Mouse (Mus musculus): ENCODE data around the gene Gm5662.
"Not testable (repeated sequence)": the region's sequence is repeated elsewhere in the genome, so short reads cannot be mapped to it uniquely, and the experiment has no call there.

GRCm38 (mm10) chr12:88323926-88324325 lies 49.6 kb upstream of the Gm5662 start, which contains the start of gene Gm5039:
- TF ChIP-seq CTCF (IDR thresholded peaks at IDR 0.05; ENCODE audit: control insufficient read depth, insufficient read depth, low read length); POLR2A (IDR thresholded peaks at IDR 0.05; ENCODE audit: borderline replicate concordance, control insufficient read depth, low read depth, low read length): not testable (repeated sequence)

Measured in bone marrow, adult 2 months (tissue).